In the genomic region with DNA sequence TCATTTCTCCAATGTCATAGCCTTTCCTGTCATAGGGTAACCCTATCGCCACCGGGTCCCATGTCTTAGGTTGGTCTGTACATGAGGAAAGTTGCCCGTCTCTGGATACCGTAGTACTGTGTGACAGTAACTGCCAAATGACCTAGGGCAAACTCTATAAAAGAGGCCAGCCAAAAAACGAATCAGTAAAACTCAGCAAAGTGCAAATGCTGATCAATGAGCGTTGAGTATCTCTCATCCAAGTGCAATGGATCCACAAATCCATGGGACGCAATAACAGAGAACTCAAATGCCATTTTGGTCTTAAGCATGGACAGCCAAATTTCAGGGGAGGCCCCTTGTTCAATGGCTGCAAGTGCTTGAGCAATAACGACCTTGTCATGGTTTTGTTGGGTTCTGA, we compare ENCODE assay signal across 4 mouse cellular contexts. TPM values are rescaled to one million over a fixed set of nuclear protein-coding genes. Genes with fewer than 3 reads are reported as not detected.
"Had no signal": no experiment of that assay in that cellular context is flagged by ENCODE, and none has a peak within 500 bp of the region (broad histone marks: within the 10 kb centered on the region; RNA-seq: fewer than 3 reads in every experiment).

No protein-coding gene starts in this region.

RNA-seq across cellular contexts. Expression of gene Tal2, which starts 24.2 kb away (rescaled TPM):
- polyA plus RNA-seq: neural tube, embryonic 13.5 days; small intestine, adult 2 months; spleen, adult 2 months; thymus, postnatal 0 days had no signal
